Mouse (Mus musculus): ENCODE results near the gene Cnn2. TPM values are rescaled to one million over a fixed set of nuclear protein-coding genes. Genes with fewer than 3 reads are reported as not detected.

Gene Cnn2
- polyA plus RNA-seq, 1 experiment, result 109 TPM

DNA sequence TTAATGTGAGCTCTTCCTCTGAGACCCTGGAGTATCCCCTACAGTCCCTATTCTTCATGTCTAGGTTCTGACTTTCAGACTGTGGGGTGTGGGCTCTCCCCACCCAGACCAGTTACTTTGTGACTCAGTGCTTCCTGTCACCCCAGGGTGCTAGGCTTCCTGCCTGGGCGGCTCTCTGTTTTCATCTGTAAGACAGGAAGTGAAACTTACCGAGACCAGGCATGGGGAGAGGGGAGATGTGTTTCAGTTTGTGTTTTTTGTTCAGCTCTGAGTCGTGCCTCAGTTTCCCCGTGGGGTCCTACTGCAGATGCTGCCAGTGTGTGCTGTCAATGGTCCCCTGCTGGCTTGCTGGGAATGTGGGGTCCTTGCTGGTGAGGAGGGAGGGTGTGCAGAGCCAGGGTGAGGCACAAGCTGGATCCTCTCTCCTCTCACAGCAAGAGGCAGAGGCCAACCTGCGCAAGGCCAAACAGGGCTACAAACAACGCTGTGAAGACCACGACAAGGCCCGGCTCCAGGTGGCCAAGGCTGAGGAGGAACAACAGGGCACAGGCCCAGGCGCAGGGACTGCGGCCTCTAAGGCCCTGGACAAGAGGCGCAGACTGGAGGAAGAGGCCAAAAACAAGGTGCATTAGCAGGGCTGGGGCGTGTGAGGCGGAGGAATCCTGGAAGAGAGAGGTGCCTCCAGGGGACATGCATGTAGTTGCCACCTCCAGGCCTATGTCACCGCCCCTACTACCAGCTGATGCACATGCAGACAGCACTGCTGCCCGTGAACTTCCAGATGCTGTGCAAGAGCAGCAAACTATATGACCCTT, 36.1 kb downstream of the Cnn2 start:
- Histone ChIP-seq H3ac (ENCODE audit: control insufficient read depth, insufficient read length) (no peak overlapping the region), H3K36me3 (ENCODE audit: control insufficient read depth, insufficient read depth) (no peaks in the 10 kb centered on the region), H3K4me2 (ENCODE audit: low read depth) (peak overlapping the region; percentile 71), H3K4me3 (no peak overlapping the region), H3K27me3 (ENCODE audit: control insufficient read depth, insufficient read depth, insufficient read length) (no peaks in the 10 kb centered on the region), H3K79me2 (ENCODE audit: control insufficient read depth, insufficient read depth) (no peaks in the 10 kb centered on the region)
- TF ChIP-seq POLR2AphosphoS2 (IDR thresholded peaks at IDR 0.05; ENCODE audit: insufficient read length, low read depth), result no peak
- peak in 1 of 3 experiments; percentile 2 for TF ChIP-seq MYOD1 (IDR thresholded peaks at IDR 0.05; ENCODE audit: control insufficient read depth in 1 of 3, insufficient read length in 2 of 3, low read depth in 2 of 3)

- Histone ChIP-seq H3K79me2 (ENCODE audit: control insufficient read depth, insufficient read depth) (no peaks in the 10 kb centered on the region), H3K4me3 (no peak overlapping the region)
- no peak for TF ChIP-seq E2F4 (IDR thresholded peaks at IDR 0.05; ENCODE audit: insufficient read depth)
- TF ChIP-seq POLR2AphosphoS2 (IDR thresholded peaks at IDR 0.05; ENCODE audit: insufficient read length, low read depth), result no peak
- no peak for TF ChIP-seq MYOG (IDR thresholded peaks at IDR 0.05; ENCODE audit: control insufficient read depth in 1 of 3, insufficient read depth in 1 of 3, insufficient read length in 2 of 3, low read depth in 2 of 3)
- TF ChIP-seq TCF3 (IDR thresholded peaks at IDR 0.05; ENCODE audit: insufficient read length, low read depth), result no peak
- no peak for TF ChIP-seq CEBPB (IDR thresholded peaks at IDR 0.05; ENCODE audit: insufficient read depth, poor library complexity, severe bottlenecking)
- no peak for TF ChIP-seq TCF12 (IDR thresholded peaks at IDR 0.05; ENCODE audit: insufficient read depth, poor library complexity, severe bottlenecking)
- TF ChIP-seq REST (IDR thresholded peaks at IDR 0.05; ENCODE audit: insufficient read depth, insufficient read length), result no peak
- TF ChIP-seq POLR2A (IDR thresholded peaks at IDR 0.05; ENCODE audit: insufficient read length, low read depth), result no peak
- TF ChIP-seq MYOD1 (IDR thresholded peaks at IDR 0.05; ENCODE audit: control insufficient read depth in 1 of 3, insufficient read length in 2 of 3, low read depth in 2 of 3), result no peak
- TF ChIP-seq MAX (IDR thresholded peaks at IDR 0.05; ENCODE audit: low read depth), result no peak
Observed at GRCm38 (mm10) chr10:80025044-80025347, 36.6 kb downstream of the Cnn2 start.

GRCm38 (mm10) chr10:80025463-80025862, 37.1 kb downstream of the Cnn2 start:
- Histone ChIP-seq H3K4me3 (no peak overlapping the region), H3K36me3 (ENCODE audit: control insufficient read depth, insufficient read depth) (no peaks in the 10 kb centered on the region), H3K4me2 (ENCODE audit: low read depth) (no peak overlapping the region), H3K79me2 (ENCODE audit: control insufficient read depth, insufficient read depth) (no peaks in the 10 kb centered on the region), H3K27me3 (ENCODE audit: control insufficient read depth, insufficient read depth, insufficient read length) (no peaks in the 10 kb centered on the region), H3ac (ENCODE audit: control insufficient read depth, insufficient read length) (no peak overlapping the region)
- no peak for TF ChIP-seq MYOG (IDR thresholded peaks at IDR 0.05; ENCODE audit: control insufficient read depth in 1 of 3, insufficient read depth in 1 of 3, insufficient read length in 2 of 3, low read depth in 2 of 3)
- TF ChIP-seq TCF3 (IDR thresholded peaks at IDR 0.05; ENCODE audit: insufficient read length, low read depth), result no peak
- no peak for TF ChIP-seq E2F4 (IDR thresholded peaks at IDR 0.05; ENCODE audit: insufficient read depth)
- TF ChIP-seq TCF12 (IDR thresholded peaks at IDR 0.05; ENCODE audit: insufficient read depth, poor library complexity, severe bottlenecking), result no peak

More at GRCm38 (mm10) chr10:80025044-80025347, 36.6 kb downstream of the Cnn2 start:
- Histone ChIP-seq H3K36me3 (ENCODE audit: control insufficient read depth, insufficient read depth) (no peaks in the 10 kb centered on the region), H3ac (ENCODE audit: control insufficient read depth, insufficient read length) (no peak overlapping the region), H3K27me3 (ENCODE audit: control insufficient read depth, insufficient read depth, insufficient read length) (no peaks in the 10 kb centered on the region), H3K4me2 (ENCODE audit: low read depth) (no peak overlapping the region)

GRCm38 (mm10) chr10:80025889-80026288, 37.5 kb downstream of the Cnn2 start:
- Histone ChIP-seq H3K27me3 (ENCODE audit: control insufficient read depth, insufficient read depth, insufficient read length) (no peaks in the 10 kb centered on the region), H3K36me3 (ENCODE audit: control insufficient read depth, insufficient read depth) (no peaks in the 10 kb centered on the region), H3K4me2 (ENCODE audit: low read depth) (no peak overlapping the region), H3ac (ENCODE audit: control insufficient read depth, insufficient read length) (no peak overlapping the region), H3K4me3 (no peak overlapping the region), H3K79me2 (ENCODE audit: control insufficient read depth, insufficient read depth) (no peaks in the 10 kb centered on the region)
- TF ChIP-seq POLR2AphosphoS2 (IDR thresholded peaks at IDR 0.05; ENCODE audit: insufficient read length, low read depth), result no peak
- no peak for TF ChIP-seq MAX (IDR thresholded peaks at IDR 0.05; ENCODE audit: low read depth)
- no peak for TF ChIP-seq POLR2A (IDR thresholded peaks at IDR 0.05; ENCODE audit: insufficient read length, low read depth)
- no peak for TF ChIP-seq USF1 (IDR thresholded peaks at IDR 0.05; ENCODE audit: low read depth)
- TF ChIP-seq SRF (IDR thresholded peaks at IDR 0.05; ENCODE audit: control insufficient read depth, insufficient read length, low read depth), result no peak
- TF ChIP-seq MYOG (IDR thresholded peaks at IDR 0.05; ENCODE audit: control insufficient read depth in 1 of 3, insufficient read depth in 1 of 3, insufficient read length in 2 of 3, low read depth in 2 of 3), result no peak
- TF ChIP-seq TCF3 (IDR thresholded peaks at IDR 0.05; ENCODE audit: insufficient read length, low read depth), result no peak
- TF ChIP-seq TCF12 (IDR thresholded peaks at IDR 0.05; ENCODE audit: insufficient read depth, poor library complexity, severe bottlenecking), result no peak
- TF ChIP-seq MYOD1 (IDR thresholded peaks at IDR 0.05; ENCODE audit: control insufficient read depth in 1 of 3, insufficient read length in 2 of 3, low read depth in 2 of 3), result no peak
- no peak for TF ChIP-seq CEBPB (IDR thresholded peaks at IDR 0.05; ENCODE audit: insufficient read depth, poor library complexity, severe bottlenecking)
- TF ChIP-seq REST (IDR thresholded peaks at IDR 0.05; ENCODE audit: insufficient read depth, insufficient read length), result no peak
- TF ChIP-seq E2F4 (IDR thresholded peaks at IDR 0.05; ENCODE audit: insufficient read depth), result no peak

GRCm38 (mm10) chr10:80027681-80028520, 39.5 kb downstream of the Cnn2 start:
- Histone ChIP-seq H3K4me2 (ENCODE audit: low read depth) (no peak overlapping the region), H3K79me2 (ENCODE audit: control insufficient read depth, insufficient read depth) (no peaks in the 10 kb centered on the region), H3ac (ENCODE audit: control insufficient read depth, insufficient read length) (no peak overlapping the region), H3K27me3 (ENCODE audit: control insufficient read depth, insufficient read depth, insufficient read length) (no peaks in the 10 kb centered on the region), H3K36me3 (ENCODE audit: control insufficient read depth, insufficient read depth) (no peaks in the 10 kb centered on the region), H3K4me3 (no peak overlapping the region)
- TF ChIP-seq MYOG (IDR thresholded peaks at IDR 0.05; ENCODE audit: control insufficient read depth in 1 of 3, insufficient read depth in 1 of 3, insufficient read length in 2 of 3, low read depth in 2 of 3), result no peak
- no peak for TF ChIP-seq CEBPB (IDR thresholded peaks at IDR 0.05; ENCODE audit: insufficient read depth, poor library complexity, severe bottlenecking)
- TF ChIP-seq REST (IDR thresholded peaks at IDR 0.05; ENCODE audit: insufficient read depth, insufficient read length), result no peak
- TF ChIP-seq USF1 (IDR thresholded peaks at IDR 0.05; ENCODE audit: low read depth), result no peak
- no peak for TF ChIP-seq MAX (IDR thresholded peaks at IDR 0.05; ENCODE audit: low read depth)
- TF ChIP-seq TCF3 (IDR thresholded peaks at IDR 0.05; ENCODE audit: insufficient read length, low read depth), result no peak
- no peak for TF ChIP-seq POLR2AphosphoS2 (IDR thresholded peaks at IDR 0.05; ENCODE audit: insufficient read length, low read depth)
- no peak for TF ChIP-seq POLR2A (IDR thresholded peaks at IDR 0.05; ENCODE audit: insufficient read length, low read depth)
- TF ChIP-seq MYOD1 (IDR thresholded peaks at IDR 0.05; ENCODE audit: control insufficient read depth in 1 of 3, insufficient read length in 2 of 3, low read depth in 2 of 3), result no peak
- TF ChIP-seq SRF (IDR thresholded peaks at IDR 0.05; ENCODE audit: control insufficient read depth, insufficient read length, low read depth), result no peak
- TF ChIP-seq TCF12 (IDR thresholded peaks at IDR 0.05; ENCODE audit: insufficient read depth, poor library complexity, severe bottlenecking), result no peak
- no peak for TF ChIP-seq E2F4 (IDR thresholded peaks at IDR 0.05; ENCODE audit: insufficient read depth)

Data from myocyte (in vitro differentiated cells).